Mouse (Mus musculus): ENCODE results near the gene 1700029I15Rik. TPM values are rescaled to one million over a fixed set of nuclear protein-coding genes. Genes with fewer than 3 reads are reported as not detected.

1700029I15Rik gene
- total RNA-seq, 1 experiment, result 1.3 TPM

GRCm38 (mm10) chr2:92364086-92364485, 18.3 kb upstream of the 1700029I15Rik start:
- peaks cover 5 to 11% of the 10 kb centered on the region in 2 experiments; a peak in 3 of 4 replicates for H3K4me1 ChIP-seq (ENCODE audit: control insufficient read depth in 2 of 2, insufficient read depth in 2 of 2, low read length in 2 of 2, poor library complexity in 1 of 2)
- no peak overlapping the region for H3K4me3 ChIP-seq (ENCODE audit: insufficient read depth in 1 of 2, low read depth in 1 of 2, low read length in 2 of 2, poor library complexity in 1 of 2, severe bottlenecking in 1 of 2)
- in situ Hi-C loops (cut with MboI; ENCODE audit: low sequenced_read_pairs in 2 of 2, unreplicated experiment in 2 of 2), result no loop called here
- TF ChIP-seq HCFC1 (IDR thresholded peaks at IDR 0.05; ENCODE audit: borderline replicate concordance, insufficient read depth, low read length), result no peak
- TF ChIP-seq MAFK (IDR thresholded peaks at IDR 0.05; ENCODE audit: insufficient read depth, low read depth, low read length), result no peak
- no peak for TF ChIP-seq ZC3H11A (IDR thresholded peaks at IDR 0.05; ENCODE audit: borderline replicate concordance, low read depth, low read length)
- no peak for TF ChIP-seq ZNF384 (IDR thresholded peaks at IDR 0.05; ENCODE audit: low read depth, low read length)
- no peak for TF ChIP-seq CHD2 (IDR thresholded peaks at IDR 0.05; ENCODE audit: low read depth, low read length)
- no peak overlapping the region for H3K9ac ChIP-seq (ENCODE audit: insufficient read depth, low read depth, low read length, poor library complexity, severe bottlenecking)
- H3K9me3 ChIP-seq (ENCODE audit: control insufficient read depth, insufficient read depth, low read depth, low read length), result no peaks in the 10 kb centered on the region
- no peak for DNase-seq (ENCODE audit: low read depth, low spot score)
- H3K36me3 ChIP-seq (ENCODE audit: control insufficient read depth, insufficient read depth, low read length, poor library complexity, severe bottlenecking), result peaks cover 23% of the 10 kb centered on the region; the same call in 1 of the 2 replicates
- no peak overlapping the region for H3K27ac ChIP-seq (ENCODE audit: insufficient read depth, low read depth, low read length, poor library complexity, severe bottlenecking)

DNA sequence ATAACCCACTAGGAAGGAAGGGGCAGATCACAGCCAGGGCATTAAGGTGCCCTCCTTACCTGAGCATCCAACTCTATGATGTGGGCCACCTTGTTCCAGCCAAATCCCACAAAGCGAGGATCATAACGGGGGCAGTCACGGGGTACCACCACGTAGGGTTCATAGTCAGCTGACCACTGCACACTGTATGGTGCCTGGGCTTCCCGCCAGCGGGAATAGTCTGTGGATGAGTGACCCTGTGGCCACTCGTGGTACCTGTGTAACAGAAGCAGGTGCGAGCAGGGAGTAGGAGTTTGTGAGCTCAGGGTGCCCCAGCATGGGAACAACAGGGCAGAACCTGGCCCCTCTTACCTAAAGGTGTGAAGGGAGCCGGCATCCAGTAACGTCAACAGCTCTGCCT, 16.8 kb upstream of the 1700029I15Rik start:
- H3K36me3 ChIP-seq (ENCODE audit: control insufficient read depth, insufficient read depth, low read length, poor library complexity, severe bottlenecking), result peaks cover 22% of the 10 kb centered on the region; the same call in 1 of the 2 replicates
- peaks cover 5 to 15% of the 10 kb centered on the region in 2 experiments; a peak in 3 of 4 replicates for H3K4me1 ChIP-seq (ENCODE audit: control insufficient read depth in 2 of 2, insufficient read depth in 2 of 2, low read length in 2 of 2, poor library complexity in 1 of 2)
- in situ Hi-C loops (cut with MboI; ENCODE audit: low sequenced_read_pairs in 2 of 2, unreplicated experiment in 2 of 2), result no loop called here
- H3K9ac ChIP-seq (ENCODE audit: insufficient read depth, low read depth, low read length, poor library complexity, severe bottlenecking), result no peak overlapping the region
- no peak overlapping the region for H3K27ac ChIP-seq (ENCODE audit: insufficient read depth, low read depth, low read length, poor library complexity, severe bottlenecking)
- H3K4me3 ChIP-seq (ENCODE audit: insufficient read depth in 1 of 2, low read depth in 1 of 2, low read length in 2 of 2, poor library complexity in 1 of 2, severe bottlenecking in 1 of 2), result no peak overlapping the region
- H3K9me3 ChIP-seq (ENCODE audit: control insufficient read depth, insufficient read depth, low read depth, low read length), result no peaks in the 10 kb centered on the region
- no peak for TF ChIP-seq HCFC1 (IDR thresholded peaks at IDR 0.05; ENCODE audit: borderline replicate concordance, insufficient read depth, low read length)
- no peak for TF ChIP-seq MAFK (IDR thresholded peaks at IDR 0.05; ENCODE audit: insufficient read depth, low read depth, low read length)
- no peak for DNase-seq (ENCODE audit: low read depth, low spot score)

DNA sequence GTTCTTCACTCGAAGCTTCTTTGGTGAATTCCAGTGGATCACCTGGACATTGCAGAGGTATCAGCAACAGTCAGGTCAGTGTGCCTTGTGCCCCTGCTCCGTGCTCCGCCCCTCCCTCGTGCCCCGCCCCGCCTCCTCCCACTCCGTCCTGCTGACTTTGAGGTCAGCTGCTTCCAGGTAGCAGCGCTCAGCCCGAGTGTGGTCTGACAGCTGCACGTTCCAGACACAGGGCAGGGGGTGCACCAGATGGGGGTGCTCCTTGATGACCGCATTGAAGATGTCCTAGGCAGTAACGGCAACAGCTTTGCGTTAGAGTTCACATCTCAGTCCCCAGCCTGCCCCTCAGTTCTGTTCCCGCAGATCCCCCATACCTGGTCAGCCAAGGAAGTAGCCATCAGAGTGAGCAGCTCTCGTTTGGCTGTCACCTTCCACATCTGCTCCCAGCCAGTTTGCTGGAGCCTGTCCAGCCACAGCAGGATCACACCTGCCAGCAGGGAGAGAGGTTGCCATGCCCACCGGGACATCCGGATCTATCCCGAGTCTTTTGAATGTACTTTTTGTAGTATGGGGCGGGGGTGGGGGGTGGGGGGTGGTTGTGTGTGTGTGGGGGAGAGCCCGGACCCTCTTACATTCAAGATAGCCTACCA, 14.8 kb upstream of the 1700029I15Rik start:
- Histone ChIP-seq H3K36me3 (ENCODE audit: control insufficient read depth, insufficient read depth, low read length, poor library complexity, severe bottlenecking) (peaks cover 17% of the 10 kb centered on the region; the same call in 1 of the 2 replicates), H3K4me1 (ENCODE audit: control insufficient read depth in 2 of 2, insufficient read depth in 2 of 2, low read length in 2 of 2, poor library complexity in 1 of 2) (peaks cover 2 to 27% of the 10 kb centered on the region in 2 experiments; a peak in 3 of 4 replicates), H3K9me3 (ENCODE audit: control insufficient read depth, insufficient read depth, low read depth, low read length) (no peaks in the 10 kb centered on the region), H3K4me3 (ENCODE audit: insufficient read depth in 1 of 2, low read depth in 1 of 2, low read length in 2 of 2, poor library complexity in 1 of 2, severe bottlenecking in 1 of 2) (peak overlapping the region in 1 of 2 experiments; percentile 50; a peak in 2 of 4 replicates), H3K27ac (ENCODE audit: insufficient read depth, low read depth, low read length, poor library complexity, severe bottlenecking) (no peak overlapping the region), H3K9ac (ENCODE audit: insufficient read depth, low read depth, low read length, poor library complexity, severe bottlenecking) (no peak overlapping the region)
- TF ChIP-seq MAFK (IDR thresholded peaks at IDR 0.05; ENCODE audit: insufficient read depth, low read depth, low read length), result no peak
- no peak for TF ChIP-seq ZNF384 (IDR thresholded peaks at IDR 0.05; ENCODE audit: low read depth, low read length)
- no peak for TF ChIP-seq ZC3H11A (IDR thresholded peaks at IDR 0.05; ENCODE audit: borderline replicate concordance, low read depth, low read length)
- TF ChIP-seq CHD2 (IDR thresholded peaks at IDR 0.05; ENCODE audit: low read depth, low read length), result no peak
- TF ChIP-seq HCFC1 (IDR thresholded peaks at IDR 0.05; ENCODE audit: borderline replicate concordance, insufficient read depth, low read length), result no peak
- DNase-seq (ENCODE audit: low read depth, low spot score), result no peak
- in situ Hi-C loops (cut with MboI; ENCODE audit: low sequenced_read_pairs in 2 of 2, unreplicated experiment in 2 of 2), result no loop called here

GRCm38 (mm10) chr2:92370375-92370774, 12.0 kb upstream of the 1700029I15Rik start:
- Histone ChIP-seq H3K27ac (ENCODE audit: insufficient read depth, low read depth, low read length, poor library complexity, severe bottlenecking) (no peak overlapping the region), H3K9me3 (ENCODE audit: control insufficient read depth, insufficient read depth, low read depth, low read length) (no peaks in the 10 kb centered on the region), H3K4me1 (ENCODE audit: control insufficient read depth in 2 of 2, insufficient read depth in 2 of 2, low read length in 2 of 2, poor library complexity in 1 of 2) (peaks cover 4 to 34% of the 10 kb centered on the region in 2 experiments; a peak in 3 of 4 replicates), H3K36me3 (ENCODE audit: control insufficient read depth, insufficient read depth, low read length, poor library complexity, severe bottlenecking) (peaks cover 11% of the 10 kb centered on the region; the same call in 1 of the 2 replicates), H3K9ac (ENCODE audit: insufficient read depth, low read depth, low read length, poor library complexity, severe bottlenecking) (peak overlapping the region; percentile 69), H3K4me3 (ENCODE audit: insufficient read depth in 1 of 2, low read depth in 1 of 2, low read length in 2 of 2, poor library complexity in 1 of 2, severe bottlenecking in 1 of 2) (peak overlapping the region; percentile 68 to 84)
- DNase-seq (ENCODE audit: low read depth, low spot score), result no peak
- in situ Hi-C loops (cut with MboI; ENCODE audit: low sequenced_read_pairs in 2 of 2, unreplicated experiment in 2 of 2), result no loop called here
- TF ChIP-seq HCFC1 (IDR thresholded peaks at IDR 0.05; ENCODE audit: borderline replicate concordance, insufficient read depth, low read length), result no peak
- no peak for TF ChIP-seq CHD2 (IDR thresholded peaks at IDR 0.05; ENCODE audit: low read depth, low read length)
- no peak for TF ChIP-seq MAFK (IDR thresholded peaks at IDR 0.05; ENCODE audit: insufficient read depth, low read depth, low read length)
- no peak for TF ChIP-seq ZC3H11A (IDR thresholded peaks at IDR 0.05; ENCODE audit: borderline replicate concordance, low read depth, low read length)
- TF ChIP-seq ZNF384 (IDR thresholded peaks at IDR 0.05; ENCODE audit: low read depth, low read length), result no peak
